In the genomic region with DNA sequence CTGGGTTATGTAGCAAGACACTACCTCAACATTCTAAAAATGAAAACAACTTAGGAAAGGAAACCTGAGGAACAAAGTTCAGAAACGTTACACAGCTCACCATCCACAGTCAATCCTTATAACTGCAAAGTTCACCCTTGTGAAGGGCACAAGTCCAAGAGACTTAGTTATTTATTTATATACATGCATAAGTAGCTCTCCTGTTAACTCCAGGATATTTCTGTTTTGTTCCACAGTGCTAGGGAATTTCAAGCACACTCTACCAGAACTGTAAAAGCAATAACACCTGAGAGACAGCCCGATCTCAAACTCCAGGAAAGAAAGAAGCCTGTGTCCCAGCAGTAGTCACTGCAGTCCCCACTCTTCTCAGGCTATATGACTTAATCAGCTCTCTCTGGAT, we compare ENCODE assay signal across 15 mouse cellular contexts. TPM values are rescaled to one million over a fixed set of nuclear protein-coding genes. Genes with fewer than 3 reads are reported as not detected.
DNase-seq lines count a peak whose midpoint lies in the region; ATAC-seq and TF ChIP-seq lines count a peak whose summit lies in the region.
"Had no signal": no experiment of that assay in that cellular context is flagged by ENCODE, and none has a peak within 500 bp of the region (broad histone marks: within the 10 kb centered on the region; RNA-seq: fewer than 3 reads in every experiment).

No protein-coding gene starts in this region.

- peaks cover 29% of the 10 kb centered on the region for H3K4me1 ChIP-seq in hindbrain, embryonic 12.5 days
- H3K4me1 ChIP-seq in hindbrain, embryonic 11.5 days (replicated peaks; ENCODE audit: control insufficient read depth, insufficient read depth, low read length) = no peaks in the 10 kb centered on the region
- peaks cover 15% of the 10 kb centered on the region; the same call in 1 of the 2 replicates for H3K4me1 ChIP-seq in lung, postnatal 0 days (ENCODE audit: insufficient read depth, low read depth, low read length)
- peaks cover 8% of the 10 kb centered on the region for H3K4me1 ChIP-seq in lung, adult 2 months (ENCODE audit: control insufficient read depth, insufficient read depth, low read length)

- H3K27ac ChIP-seq in hindbrain, embryonic 12.5 days = peak overlapping the region; percentile 44; the same call in 1 of the 2 replicates
- no peak overlapping the region for H3K27ac ChIP-seq in hindbrain, embryonic 11.5 days (ENCODE audit: low read depth, low read length)
- peak overlapping the region; percentile 43; the same call in 1 of the 2 replicates for H3K27ac ChIP-seq in lung, postnatal 0 days (ENCODE audit: low read length)
- H3K27ac ChIP-seq: forebrain, embryonic 12.5 days; liver, embryonic 12.5 days had no signal

- no peak for ATAC-seq in hindbrain, embryonic 12.5 days (ENCODE audit: low FRiP score)
- ATAC-seq in hindbrain, embryonic 11.5 days (ENCODE audit: low FRiP score) = no peak
- peak; percentile 72 for ATAC-seq in lung, postnatal 0 days
- ATAC-seq: CD4-positive, CD25-positive, alpha-beta regulatory T cell, adult 4 months; liver, embryonic 12.5 days had no signal

- H3K36me3 ChIP-seq in hindbrain, embryonic 12.5 days = no peaks in the 10 kb centered on the region
- H3K36me3 ChIP-seq in hindbrain, embryonic 11.5 days (ENCODE audit: control insufficient read depth, insufficient read depth, low read length) = no peaks in the 10 kb centered on the region
- no peaks in the 10 kb centered on the region for H3K36me3 ChIP-seq in lung, postnatal 0 days (ENCODE audit: insufficient read depth, low read length)
- H3K36me3 ChIP-seq: forebrain, embryonic 12.5 days; liver, embryonic 12.5 days had no signal

- no peak overlapping the region for H3K9ac ChIP-seq in hindbrain, embryonic 12.5 days
- no peak overlapping the region for H3K9ac ChIP-seq in hindbrain, embryonic 11.5 days (ENCODE audit: low read depth, low read length)
- H3K9ac ChIP-seq in lung, postnatal 0 days (replicated peaks; ENCODE audit: low read depth) = no peak overlapping the region
- H3K9ac ChIP-seq: forebrain, embryonic 12.5 days; liver, embryonic 12.5 days had no signal

- no peaks in the 10 kb centered on the region for H3K27me3 ChIP-seq in hindbrain, embryonic 12.5 days
- H3K27me3 ChIP-seq in hindbrain, embryonic 11.5 days (ENCODE audit: control insufficient read depth, insufficient read depth, low read length) = no peaks in the 10 kb centered on the region
- no peaks in the 10 kb centered on the region for H3K27me3 ChIP-seq in lung, postnatal 0 days (replicated peaks; ENCODE audit: insufficient read depth, low read length)
- H3K27me3 ChIP-seq: forebrain, embryonic 12.5 days; liver, embryonic 12.5 days had no signal

- TF ChIP-seq POLR2A in lung, adult 2 months (IDR thresholded peaks at IDR 0.05; ENCODE audit: borderline replicate concordance, extremely low read depth, low read depth, low read length) = no peak

- TF ChIP-seq CTCF in lung, postnatal 0 days (IDR thresholded peaks at IDR 0.05) = no peak
- TF ChIP-seq CTCF in lung, adult 2 months (IDR thresholded peaks at IDR 0.05; ENCODE audit: insufficient read depth, low read length) = no peak

- no peaks in the 10 kb centered on the region for H3K9me3 ChIP-seq in hindbrain, embryonic 12.5 days (replicated peaks)
- H3K9me3 ChIP-seq in hindbrain, embryonic 11.5 days (ENCODE audit: control insufficient read depth, low read length) = no peaks in the 10 kb centered on the region
- H3K9me3 ChIP-seq in lung, postnatal 0 days (ENCODE audit: low read length) = no peaks in the 10 kb centered on the region
- H3K9me3 ChIP-seq: forebrain, embryonic 12.5 days; liver, embryonic 12.5 days had no signal

- no peak for DNase-seq in hindbrain, embryonic 11.5 days (ENCODE audit: low spot score)
- peak; percentile 73 for DNase-seq in lung, postnatal 0 days (ENCODE audit: low spot score)
- no peak for DNase-seq in lung, adult 2 months
- peak; percentile 88 for DNase-seq in kidney, adult 9 months
- peak; percentile 58 for DNase-seq in lung, postnatal 36 days
- no peak for DNase-seq in cerebellum, postnatal 25 days
- DNase-seq: cerebellum, postnatal 10 days; gastrocnemius, postnatal 25 days; layer of hippocampus, postnatal 36 days; right cerebral cortex, postnatal 14 days; thymus, postnatal 4 days had no signal

- no peak overlapping the region for H3K4me2 ChIP-seq in hindbrain, embryonic 12.5 days (replicated peaks)
- no peak overlapping the region for H3K4me2 ChIP-seq in hindbrain, embryonic 11.5 days (replicated peaks; ENCODE audit: low read depth, low read length)
- no peak overlapping the region for H3K4me2 ChIP-seq in lung, postnatal 0 days (replicated peaks; ENCODE audit: low read depth, low read length)
- H3K4me2 ChIP-seq: forebrain, embryonic 12.5 days; liver, embryonic 12.5 days had no signal

- 78% methylated on average over 2 of the region's 2 CpGs for WGBS in hindbrain, embryonic 12.5 days
- WGBS in hindbrain, embryonic 11.5 days = 80% methylated on average over 2 of the region's 2 CpGs
- WGBS in lung, postnatal 0 days = 52% methylated on average over 2 of the region's 2 CpGs
- WGBS in lung, adult 2 months = 49% methylated on average over 2 of the region's 2 CpGs

- TF ChIP-seq EP300 in lung, postnatal 0 days (IDR thresholded peaks at IDR 0.05) = 0 out of 2 replicates have a peak, but pooled peaks have one; percentile 17

- H3K4me3 ChIP-seq in hindbrain, embryonic 12.5 days = no peak overlapping the region
- H3K4me3 ChIP-seq in hindbrain, embryonic 11.5 days (ENCODE audit: low read depth, low read length) = no peak overlapping the region
- no peak overlapping the region for H3K4me3 ChIP-seq in lung, postnatal 0 days (ENCODE audit: low read depth, low read length)
- no peak overlapping the region for H3K4me3 ChIP-seq in lung, adult 2 months (replicated peaks; ENCODE audit: extremely low read depth, low read depth, low read length)
- H3K4me3 ChIP-seq: forebrain, embryonic 12.5 days; liver, embryonic 12.5 days had no signal

RNA-seq across cellular contexts. Expression of a gene that starts 31.3 kb away (rescaled TPM):
- polyA plus RNA-seq in hindbrain, embryonic 12.5 days (2016; fragmentation: Nextera tagmentation; extraction: Ambion mirVana) = 40.8 and 45.4 TPM in 2 replicates
- polyA plus RNA-seq in hindbrain, embryonic 11.5 days (2014; fragmentation: Nextera tagmentation; extraction: Ambion mirVana) = 13.9 and 15.8 TPM in 2 replicates
- polyA plus RNA-seq in lung, postnatal 0 days (2015; fragmentation: Nextera tagmentation; extraction: Ambion mirVana) = 19.1 and 19.7 TPM in 2 replicates
- 98.4 and 99.3 TPM in 2 replicates for polyA plus RNA-seq in lung, adult 2 months (2012; rRNA removed)

RNA-seq across cellular contexts. Expression of a gene that starts 31.7 kb away (rescaled TPM):
- 5.0 and 6.7 TPM in 2 replicates for polyA plus RNA-seq in hindbrain, embryonic 12.5 days (2016; fragmentation: Nextera tagmentation; extraction: Ambion mirVana)
- 6.6 and 7.0 TPM in 2 replicates for polyA plus RNA-seq in hindbrain, embryonic 11.5 days (2014; fragmentation: Nextera tagmentation; extraction: Ambion mirVana)
- 16.8 and 18.0 TPM in 2 replicates for polyA plus RNA-seq in lung, postnatal 0 days (2015; fragmentation: Nextera tagmentation; extraction: Ambion mirVana)
- 10.9 and 17.7 TPM in 2 replicates for polyA plus RNA-seq in lung, adult 2 months (2012; rRNA removed)

Comparison
In these comparisons a context has a peak if more than half of its experiments do, and no peak if none do; other contexts are left out.
1. DNase-seq: peak in lung, postnatal 0 days (single experiment), kidney, adult 9 months (single experiment) and lung, postnatal 36 days (single experiment); none in hindbrain, embryonic 11.5 days (single experiment), lung, adult 2 months (single experiment) and cerebellum, postnatal 25 days (0 of 2).